Mouse (Mus musculus) bone marrow macrophage, adult 2 months (primary cell): ENCODE data around the gene Stk38.

Experiments used
- CTCF ChIP-seq: IDR thresholded peaks from 2 replicates; pipeline ENCODE4 v1.5.1; 2012; ENCODE audit warnings: low read depth, mild to moderate bottlenecking, low read length, moderate library complexity
- POLR2A ChIP-seq: IDR thresholded peaks from 2 replicates; pipeline ENCODE4 v1.6.1; 2012; ENCODE audit warnings: mild to moderate bottlenecking, low read depth, low read length, borderline replicate concordance

- TF ChIP-seq CTCF (no peak), POLR2A (no peak)
These were observed 46.0 kb upstream of the Stk38 start for GRCm38 (mm10) chr17:29053841-29054240.
